ENCODE assay signal across 8 mouse cellular contexts in genomic region chr8:85080532-85081215, GRCm38 (mm10). TPM values are rescaled to one million over a fixed set of nuclear protein-coding genes. Genes with fewer than 3 reads are reported as not detected.
DNase-seq lines count a peak whose midpoint lies in the region; ATAC-seq lines count a peak whose summit lies in the region.

Gene Wdr83os (plus strand): TSS chr8:85080740.

- peaks cover 40% of the 10 kb centered on the region for H3K36me3 ChIP-seq in erythroblast, embryonic 14.5 days (ENCODE audit: control insufficient read depth)
- peaks cover 22% of the 10 kb centered on the region for H3K36me3 ChIP-seq in heart, embryonic 16.5 days (ENCODE audit: control insufficient read depth, insufficient read depth)
- peaks cover 12% of the 10 kb centered on the region; the same call in 1 of the 2 replicates for H3K36me3 ChIP-seq in neural tube, embryonic 14.5 days (ENCODE audit: control insufficient read depth, insufficient read depth, low read length)

- peaks cover 72% of the 10 kb centered on the region for H3K4me1 ChIP-seq in erythroblast, embryonic 14.5 days (ENCODE audit: control insufficient read depth)
- H3K4me1 ChIP-seq in heart, embryonic 16.5 days (ENCODE audit: control insufficient read depth, insufficient read depth, low read length): peaks cover 27% of the 10 kb centered on the region
- H3K4me1 ChIP-seq in neural tube, embryonic 14.5 days (ENCODE audit: control insufficient read depth, insufficient read depth, low read length): peaks cover 13% of the 10 kb centered on the region; the same call in 1 of the 2 replicates

- H3K27ac ChIP-seq in heart, embryonic 16.5 days (ENCODE audit: low read length): peak within 1 kb of the TSS; percentile 81
- H3K27ac ChIP-seq in neural tube, embryonic 14.5 days (ENCODE audit: low read depth, low read length): 0 out of 2 replicates have a peak within 1 kb of the TSS, but pooled peaks have one; percentile 28

- peak within 1 kb of the TSS; percentile 94 for H3K4me2 ChIP-seq in heart, embryonic 16.5 days (ENCODE audit: low read depth, low read length)
- peak within 1 kb of the TSS; percentile 92 for H3K4me2 ChIP-seq in neural tube, embryonic 14.5 days (ENCODE audit: low read depth, low read length)

- H3K4me3 ChIP-seq in erythroblast, embryonic 14.5 days (replicated peaks): peak within 1 kb of the TSS; percentile 85
- H3K4me3 ChIP-seq in heart, embryonic 16.5 days (ENCODE audit: low read length): peak within 1 kb of the TSS; percentile 96
- peak within 1 kb of the TSS; percentile 82 for H3K4me3 ChIP-seq in neural tube, embryonic 14.5 days (ENCODE audit: low read depth, low read length)

- no peaks in the 10 kb centered on the region for H3K9me3 ChIP-seq in erythroblast, embryonic 14.5 days (ENCODE audit: control insufficient read depth, low read length)
- H3K9me3 ChIP-seq in heart, embryonic 16.5 days (replicated peaks; ENCODE audit: control insufficient read depth, low read length): no peaks in the 10 kb centered on the region
- no peaks in the 10 kb centered on the region for H3K9me3 ChIP-seq in neural tube, embryonic 14.5 days (ENCODE audit: control insufficient read depth, low read length)

- peak within 1 kb of the TSS; percentile 94 for H3K9ac ChIP-seq in heart, embryonic 16.5 days (ENCODE audit: low read length)
- peak within 1 kb of the TSS; percentile 76 for H3K9ac ChIP-seq in neural tube, embryonic 14.5 days (replicated peaks; ENCODE audit: low read depth, low read length)

- peak; percentile 87 for DNase-seq in ES-CJ7 (ENCODE audit: low read depth, low spot score)
- peak; percentile 49 to 54 for DNase-seq in adrenal gland, postnatal 36 days
- DNase-seq in kidney, postnatal 14 days: peak; percentile 69
- DNase-seq in lung, adult 18-20 months: peak; percentile 46 to 50
- peak; percentile 67 for DNase-seq in thymus, postnatal 4 days

- under 1% methylated on average over 30 of the region's 30 CpGs for WGBS in heart, embryonic 16.5 days
- under 1% methylated on average over 30 of the region's 30 CpGs for WGBS in neural tube, embryonic 14.5 days

- ATAC-seq in heart, embryonic 16.5 days (replicated peaks; ENCODE audit: extremely low read depth, insufficient read depth, low FRiP score): no peak
- 0 out of 2 replicates have a peak, but pooled peaks have one; percentile 3 for ATAC-seq in neural tube, embryonic 14.5 days (ENCODE audit: low read depth)

- H3K27me3 ChIP-seq in erythroblast, embryonic 14.5 days (ENCODE audit: control insufficient read depth): no peaks in the 10 kb centered on the region
- H3K27me3 ChIP-seq in heart, embryonic 16.5 days (ENCODE audit: control insufficient read depth, insufficient read depth, low read length): no peaks in the 10 kb centered on the region
- no peaks in the 10 kb centered on the region for H3K27me3 ChIP-seq in neural tube, embryonic 14.5 days (ENCODE audit: control insufficient read depth, insufficient read depth, low read length)

RNA-seq across cellular contexts. Expression of gene Wdr83os, which starts in this region (rescaled TPM):
- total RNA-seq in adrenal gland, postnatal 36 days (2021): 10 to 100 TPM; 69.1 to 79.6 TPM
- polyA plus RNA-seq in erythroblast, embryonic 14.5 days (2012): 0.28 and 1.5 TPM in 2 replicates
- 115 TPM in 2 replicates for polyA plus RNA-seq in heart, embryonic 16.5 days (2015; fragmentation: Nextera tagmentation; extraction: Ambion mirVana)
- polyA plus RNA-seq in neural tube, embryonic 14.5 days (2014; fragmentation: Nextera tagmentation; extraction: Ambion mirVana): 120 and 134 TPM in 2 replicates

Comparison
In these comparisons a context has a peak if more than half of its experiments do, and no peak if none do; other contexts are left out.
1. RNA of gene Wdr83os (polyA plus RNA-seq): 120 to 134 TPM in neural tube, embryonic 14.5 days and 115 TPM in heart, embryonic 16.5 days; 0.28 to 1.5 TPM in erythroblast, embryonic 14.5 days; every median in the first group is over 10 times any median in the second.
2. Peak in every context shown above with its lines, with median percentiles within 50 percentile points of each other: DNase-seq and H3K4me3 ChIP-seq.